Mouse (Mus musculus): ENCODE measurements around the gene Rps16. TPM values are rescaled to one million over a fixed set of nuclear protein-coding genes. Genes with fewer than 3 reads are reported as not detected.

The Rps16 gene
- total RNA-seq, 2 experiments from 2014 or later = 385 to 425 TPM

DNA sequence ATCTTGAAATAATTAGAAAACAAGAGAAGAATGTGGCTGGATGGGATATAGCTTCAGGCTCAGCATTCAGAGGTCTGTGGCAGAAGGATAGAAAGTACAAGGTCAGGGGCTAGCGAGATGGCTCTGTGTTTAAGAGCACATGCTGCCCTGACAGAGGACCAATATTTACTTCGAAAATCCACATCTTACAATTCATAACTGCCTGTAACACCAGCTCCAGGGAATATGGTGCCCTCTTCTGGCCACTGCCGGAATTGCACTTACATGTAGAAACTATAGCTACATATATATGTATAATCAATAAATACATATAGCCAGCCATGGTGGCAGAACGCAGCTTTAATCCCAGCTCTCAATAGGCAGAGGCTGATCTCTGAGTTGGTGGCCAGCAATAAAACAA, 5.8 kb upstream of the Rps16 start:
- peak; percentile 50 for DNase-seq (ENCODE audit: low spot score)

DNA sequence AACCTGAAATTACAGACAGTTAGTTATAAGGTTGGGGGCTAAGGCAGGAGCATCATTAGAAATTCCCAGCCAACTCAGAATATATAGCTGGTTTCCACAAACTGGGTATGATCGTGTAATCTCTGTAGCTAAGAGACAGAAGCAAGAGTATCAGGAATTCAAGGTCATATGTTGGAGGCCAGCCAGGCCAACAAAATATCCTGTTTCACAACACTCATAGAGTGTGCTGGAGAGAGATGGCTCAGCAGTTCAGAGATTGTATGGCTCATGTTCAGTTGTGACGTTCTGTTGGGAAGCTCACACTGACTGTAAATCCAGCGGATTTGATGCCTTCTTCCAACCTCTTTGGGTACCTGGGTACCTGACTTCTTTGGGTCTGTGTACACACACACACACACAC, 2.7 kb upstream of the Rps16 start:
- peak; percentile 46 for DNase-seq (ENCODE audit: low spot score)

DNA sequence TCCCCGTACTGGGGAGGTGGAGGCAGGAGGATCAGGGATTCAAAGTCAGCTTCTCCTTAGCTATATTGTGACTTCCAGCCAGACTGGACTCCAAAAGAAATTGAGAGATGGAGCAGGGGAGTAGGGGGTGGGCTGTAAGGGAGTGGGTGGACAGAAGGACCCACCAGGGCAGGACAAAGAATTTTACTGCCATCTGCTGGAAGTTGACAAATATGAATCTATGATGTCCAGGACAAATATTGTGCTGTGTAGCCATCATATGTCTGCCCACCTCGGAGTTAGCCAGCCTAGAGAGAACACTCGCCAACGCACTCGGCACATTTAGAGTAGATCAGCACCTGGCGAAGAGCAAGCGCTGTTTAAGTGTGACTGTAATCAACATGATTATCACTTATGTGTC, 1.9 kb upstream of the Rps16 start:
- DNase-seq (ENCODE audit: low spot score) = no peak

DNA sequence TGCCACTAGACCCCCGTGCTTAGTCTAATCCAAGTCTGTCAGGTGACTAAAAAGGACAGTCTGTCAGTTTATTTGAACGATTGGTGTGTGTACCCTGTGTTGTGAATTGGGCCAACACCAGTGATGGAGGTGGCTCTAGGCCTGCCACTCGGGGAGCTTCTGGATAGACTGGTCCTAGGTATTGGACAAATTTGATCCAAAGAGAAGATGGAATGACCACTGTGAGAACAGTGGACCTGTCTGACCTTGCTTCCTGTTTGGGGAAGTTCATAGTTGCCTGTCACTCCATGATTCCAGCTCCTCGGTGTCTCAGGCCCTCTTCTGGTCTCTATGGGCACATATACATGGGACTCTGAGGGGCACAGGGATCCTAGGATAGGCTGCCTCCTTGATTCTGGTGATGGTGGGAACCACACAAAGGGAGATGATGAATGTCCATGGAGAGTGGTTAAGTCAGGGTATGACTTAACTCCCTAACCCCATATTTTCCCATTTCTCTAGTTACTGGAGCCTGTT, 1.3 kb downstream of the Rps16 start:
- no peak for DNase-seq (ENCODE audit: low spot score)

DNA sequence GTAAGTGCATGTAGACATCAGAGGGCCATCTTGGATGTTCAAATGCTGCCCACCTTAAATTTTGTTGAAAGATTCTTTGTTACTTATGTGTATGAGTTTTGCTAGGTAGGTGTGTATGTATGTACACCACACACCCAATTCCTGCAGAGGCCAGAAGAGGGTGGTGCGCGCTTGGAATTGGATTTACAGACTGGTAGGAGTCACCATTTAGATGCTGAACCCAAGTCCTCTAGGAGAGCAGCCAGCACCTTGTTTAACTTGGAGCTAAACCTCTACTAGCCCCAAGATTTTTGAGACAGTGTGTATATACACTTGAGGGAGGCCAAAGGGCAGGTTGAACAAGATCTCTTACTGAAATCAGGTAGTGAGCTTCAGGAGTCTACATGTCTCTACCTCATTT, 2.8 kb downstream of the Rps16 start:
- DNase-seq (ENCODE audit: low spot score) = no peak

DNA sequence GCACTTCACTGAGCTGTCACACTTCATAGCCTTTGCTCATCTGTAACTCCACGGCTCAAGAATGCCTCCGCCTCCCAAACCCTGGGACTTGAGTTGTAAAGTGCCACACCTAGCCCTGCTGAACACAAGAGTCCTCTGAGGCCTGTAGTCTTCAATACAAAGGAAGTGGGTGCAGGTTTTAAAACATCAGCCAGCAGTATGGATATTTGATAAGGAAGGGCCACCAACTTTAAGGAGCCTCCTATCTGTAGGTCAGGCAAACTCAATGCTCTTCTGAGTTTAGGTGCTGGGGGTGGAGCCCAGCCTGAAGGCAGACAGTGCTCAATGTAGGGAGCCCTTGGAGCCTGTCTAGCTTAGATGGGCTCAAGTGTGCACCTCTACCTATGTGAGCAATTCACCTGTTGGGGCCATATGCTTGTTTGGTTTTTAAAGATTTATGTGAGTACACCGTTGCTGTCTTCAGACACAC, 3.7 kb downstream of the Rps16 start:
- no peak for DNase-seq (ENCODE audit: low spot score)

DNA sequence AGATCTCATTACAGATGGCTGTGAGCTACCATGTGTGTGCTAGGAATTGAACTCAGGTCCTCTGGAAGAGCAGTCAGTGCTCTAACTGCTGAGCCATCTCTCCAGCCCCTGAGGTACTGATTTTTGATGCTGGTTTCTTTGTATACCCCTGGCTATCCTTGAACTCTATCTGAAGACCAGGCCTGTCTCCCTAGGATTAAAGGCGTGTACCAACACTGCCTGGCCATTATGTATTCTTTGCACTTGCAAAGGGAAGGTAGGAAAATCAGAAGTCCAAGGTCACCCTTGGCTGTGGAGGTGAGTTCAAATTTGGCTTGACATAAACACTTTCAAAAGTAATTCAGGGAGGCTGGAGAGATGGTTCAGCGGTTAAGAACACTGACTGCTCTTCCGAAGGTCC, 4.1 kb downstream of the Rps16 start:
- DNase-seq (ENCODE audit: low spot score) = no peak

DNA sequence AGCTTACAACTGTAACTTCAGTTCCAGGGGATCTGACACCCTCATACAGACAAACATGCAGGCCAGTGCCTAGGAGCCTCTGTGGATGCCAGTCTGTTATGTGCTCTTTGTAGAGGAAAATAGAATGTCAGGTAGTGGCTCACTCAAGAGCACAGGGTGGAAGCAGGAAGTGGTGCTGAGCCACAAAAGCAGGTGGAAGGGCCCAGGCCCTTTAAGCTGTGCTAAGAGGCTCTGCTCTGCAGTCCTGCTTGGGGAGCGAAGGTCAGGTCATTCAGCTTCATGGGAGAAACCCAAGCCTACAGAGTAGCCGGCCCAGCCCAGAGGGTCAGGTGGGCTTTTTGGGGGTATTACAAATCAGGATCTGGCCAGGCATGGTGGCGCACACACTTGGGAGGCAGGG, 4.8 kb downstream of the Rps16 start:
- DNase-seq (ENCODE audit: low spot score) = no peak

DNA sequence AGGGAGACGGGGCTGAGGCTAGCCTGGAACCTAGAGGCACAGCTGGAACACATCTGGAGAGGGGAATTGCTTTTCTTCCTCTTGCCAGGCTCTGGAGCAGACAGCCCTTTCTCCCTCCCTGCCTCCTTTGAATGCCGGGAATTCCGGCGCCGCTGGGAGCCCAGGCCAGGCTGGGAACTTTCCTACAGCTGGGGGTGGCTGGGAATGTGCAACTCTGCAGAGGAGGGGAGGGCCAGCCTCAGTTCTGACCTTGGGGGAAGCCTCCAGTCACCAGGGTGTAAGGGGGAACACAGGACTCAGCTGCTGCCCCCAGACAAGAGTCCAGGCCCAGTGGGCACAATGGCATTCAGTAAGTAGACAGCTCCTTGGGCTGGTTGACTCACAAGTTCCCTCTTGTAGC, 6.5 kb downstream of the Rps16 start:
- peak; percentile 34 for DNase-seq (ENCODE audit: low spot score)

DNA sequence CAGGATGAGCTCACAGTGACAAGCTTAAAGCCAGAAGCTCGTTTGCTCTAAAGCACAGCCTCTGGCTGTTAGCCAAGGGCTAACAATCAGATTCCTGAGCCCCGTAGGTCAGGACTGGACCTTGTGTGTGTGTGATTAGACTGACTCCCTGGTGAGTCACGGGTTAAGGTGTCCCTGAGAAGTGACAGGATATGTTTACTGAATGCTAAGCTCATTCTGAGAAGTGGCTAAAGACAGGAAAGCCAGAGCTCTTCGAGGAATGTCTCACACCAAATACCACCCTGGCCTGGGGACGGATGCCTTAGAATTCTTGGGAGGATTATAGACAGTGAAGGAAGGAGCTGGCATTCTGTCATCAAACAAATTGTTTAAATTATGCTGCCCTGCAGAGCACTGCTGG, 7.5 kb downstream of the Rps16 start:
- no peak for DNase-seq (ENCODE audit: low spot score)

DNA sequence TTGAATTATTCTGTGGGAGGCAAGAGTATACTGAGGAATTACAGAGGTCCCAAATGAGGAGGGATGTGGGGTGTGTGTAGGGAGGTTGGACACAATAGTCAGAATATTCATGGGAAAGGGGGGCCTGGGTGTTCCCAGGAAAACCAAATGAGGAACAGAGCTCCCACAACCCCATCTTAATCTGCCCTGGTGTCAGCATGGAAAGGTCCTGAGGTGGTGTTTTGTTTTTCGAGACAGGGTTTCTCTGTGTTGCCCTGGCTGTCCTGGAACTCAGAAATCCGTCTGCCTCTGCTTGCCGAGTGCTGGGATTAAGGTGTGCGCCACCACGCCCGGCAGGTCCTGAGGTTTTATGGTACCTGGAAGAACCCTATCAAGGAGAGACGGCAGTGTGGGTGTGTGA, 8.0 kb downstream of the Rps16 start:
- DNase-seq (ENCODE audit: low spot score) = no peak

DNA sequence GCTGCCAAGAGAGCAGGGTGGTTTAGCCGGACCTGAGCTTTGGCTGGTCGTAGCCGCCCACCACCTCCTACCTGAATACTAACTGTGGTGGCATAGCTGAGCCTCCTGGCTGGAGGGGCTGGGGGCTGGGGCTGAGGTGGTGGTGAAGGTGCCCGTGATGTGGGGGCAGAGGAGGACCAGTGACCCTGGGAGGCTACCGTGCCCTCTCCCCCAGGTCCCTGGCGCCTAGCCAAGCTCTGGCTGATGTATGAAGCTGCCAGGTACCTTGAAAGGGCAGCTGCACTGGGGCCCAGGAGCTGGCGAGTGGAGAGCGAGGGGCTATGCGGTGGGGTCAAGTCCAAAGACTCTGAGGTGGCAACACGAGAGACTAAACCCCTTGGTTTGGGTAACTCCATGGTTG, 9.4 kb downstream of the Rps16 start:
- DNase-seq (ENCODE audit: low spot score) = no peak

DNA sequence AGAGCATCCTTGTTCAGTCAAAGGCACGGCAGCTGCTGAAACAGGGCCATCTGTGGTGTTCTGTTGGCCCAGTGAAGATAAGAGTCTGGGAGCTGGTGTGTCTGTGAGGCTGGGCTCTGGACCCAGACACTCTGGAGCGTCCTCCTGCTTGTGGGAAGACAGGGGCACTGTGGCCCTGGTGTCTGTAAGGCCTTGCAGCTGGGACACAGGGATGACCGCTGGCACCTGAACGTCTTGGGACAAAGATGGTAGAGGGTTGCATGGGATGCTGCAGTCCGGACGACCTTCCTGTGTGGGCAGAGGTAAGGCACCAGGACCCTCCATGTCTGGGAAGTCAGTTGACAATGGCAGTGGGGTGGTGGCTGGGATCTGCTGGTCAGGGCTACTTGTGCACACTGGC, 9.8 kb downstream of the Rps16 start:
- no peak for DNase-seq (ENCODE audit: low spot score)

DNA sequence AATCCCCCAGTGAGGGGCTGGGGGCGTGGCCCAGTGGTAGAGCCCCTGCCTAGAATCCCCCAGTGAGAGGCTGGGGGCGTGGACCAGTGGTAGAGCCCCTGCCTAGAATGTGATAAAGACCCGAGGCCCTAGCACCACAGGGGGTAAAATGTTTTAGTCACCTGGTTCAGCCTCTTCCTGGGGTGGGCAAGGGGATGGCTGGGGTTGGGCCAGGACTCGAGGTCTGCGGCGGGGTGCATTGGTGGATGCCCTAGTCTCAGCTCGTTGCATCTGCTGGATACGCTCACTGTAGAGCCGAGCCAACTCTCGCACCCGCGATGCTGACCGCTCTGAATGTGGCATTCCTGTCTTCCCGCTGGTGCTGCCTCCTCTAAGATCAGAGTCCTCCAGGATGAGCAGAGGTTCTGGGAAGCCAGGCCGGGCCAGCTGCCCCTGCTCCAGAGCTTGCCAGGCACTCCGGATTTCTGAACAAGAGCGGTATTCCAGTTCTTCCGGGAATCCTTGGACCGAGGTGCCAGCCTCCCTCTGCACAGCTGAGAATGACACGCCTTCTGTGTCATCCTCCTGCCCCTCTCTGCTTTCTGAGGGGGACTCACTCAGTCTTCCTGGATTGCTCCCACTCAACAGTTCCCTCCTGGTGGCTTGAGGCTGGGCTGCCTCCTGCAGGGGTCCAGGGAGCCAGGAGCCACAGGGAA, 11.3 kb downstream of the Rps16 start:
- no peak for DNase-seq (ENCODE audit: low spot score)

DNA sequence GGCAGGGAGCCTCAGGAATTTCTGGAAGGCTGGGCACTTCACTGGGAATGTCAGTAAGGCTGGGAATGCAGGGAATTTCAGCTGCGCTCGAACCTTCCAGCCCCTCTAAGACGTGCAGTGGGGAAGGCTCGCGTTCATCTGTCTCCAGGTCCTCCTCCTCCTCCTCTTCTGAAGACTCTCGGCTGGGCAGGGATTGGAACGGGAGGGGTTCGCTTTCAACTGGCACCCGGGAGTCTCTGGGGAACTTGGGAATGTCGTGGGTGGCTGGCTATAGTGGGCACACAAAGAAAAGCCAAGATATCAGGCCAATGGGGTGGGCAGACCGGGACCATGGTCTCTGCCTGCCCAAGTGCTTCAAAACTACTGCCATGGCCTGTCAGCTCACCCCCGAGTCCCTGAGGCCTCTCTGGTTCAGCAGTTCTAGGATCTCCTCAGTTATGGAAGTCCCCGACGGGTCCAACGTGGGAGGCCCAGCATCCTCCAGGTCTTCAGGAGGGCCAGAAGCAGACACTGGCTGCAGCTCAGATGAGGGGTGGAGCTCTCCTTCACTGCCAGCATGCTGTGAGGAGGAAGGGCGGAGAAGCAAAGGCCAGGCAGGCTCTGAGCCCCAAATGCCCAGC, 12.1 kb downstream of the Rps16 start:
- DNase-seq (ENCODE audit: low spot score) = no peak

DNA sequence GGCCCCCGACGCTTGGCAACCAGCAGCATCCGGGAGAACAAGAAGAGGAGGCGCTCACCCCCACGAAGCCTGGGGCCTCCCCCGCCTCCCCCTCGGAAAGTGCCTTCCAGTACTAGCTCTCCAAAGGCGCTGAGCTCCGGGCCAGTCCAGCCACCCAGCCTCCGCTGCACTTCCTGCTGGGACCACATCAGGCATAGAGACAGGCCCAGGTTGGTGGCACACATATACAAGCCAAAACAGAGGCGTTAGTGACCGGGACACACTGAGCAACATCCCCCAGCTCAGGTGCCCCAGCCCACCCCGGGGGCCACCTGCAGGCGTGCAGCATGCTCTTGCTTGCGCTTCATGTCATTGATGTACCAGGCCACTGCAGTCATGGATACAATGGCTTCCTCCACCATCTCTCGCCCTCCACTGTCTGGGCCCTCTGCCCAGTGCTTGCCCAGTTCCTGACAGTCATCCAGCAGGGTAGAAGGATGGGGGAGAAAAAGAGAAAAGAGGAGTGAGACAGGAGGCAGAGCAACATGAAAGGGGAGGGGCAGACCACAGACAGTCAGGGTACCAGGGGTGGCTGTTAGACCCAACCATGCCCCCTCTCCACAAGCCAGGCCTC, 17.3 kb downstream of the Rps16 start:
- no peak for DNase-seq (ENCODE audit: low spot score)

DNA sequence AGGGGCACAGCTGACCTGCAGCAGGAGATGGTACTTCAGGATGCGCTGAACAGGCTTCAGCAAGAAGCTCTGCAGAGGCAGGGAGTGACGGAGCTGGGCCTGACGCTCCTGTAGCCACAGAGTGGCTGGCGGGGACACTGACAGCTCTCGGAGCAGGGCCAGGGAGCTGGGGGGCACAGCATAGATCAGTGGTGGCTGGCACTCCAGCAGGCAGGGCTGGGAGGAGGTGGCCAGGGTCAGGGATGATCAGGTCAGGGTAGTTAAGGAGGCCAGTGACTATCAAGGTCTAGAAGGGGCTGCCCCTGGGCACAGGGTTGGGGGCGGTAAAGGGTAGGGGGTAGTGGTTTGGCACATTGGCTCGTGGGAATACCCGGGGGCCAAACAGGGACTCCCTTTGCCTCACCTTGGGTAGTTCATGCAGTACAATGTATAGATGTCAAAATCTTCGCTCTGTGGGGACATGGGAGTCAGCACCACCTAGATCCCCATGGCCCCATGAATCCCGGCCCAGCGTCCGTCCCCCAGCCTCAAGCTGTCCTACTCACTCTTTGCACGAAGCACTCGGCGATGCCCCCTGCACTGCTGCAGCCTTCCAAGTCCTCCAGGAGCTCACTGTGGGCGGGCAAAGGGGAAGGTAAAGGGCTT, 17.9 kb downstream of the Rps16 start:
- DNase-seq (ENCODE audit: low spot score) = no peak

DNA sequence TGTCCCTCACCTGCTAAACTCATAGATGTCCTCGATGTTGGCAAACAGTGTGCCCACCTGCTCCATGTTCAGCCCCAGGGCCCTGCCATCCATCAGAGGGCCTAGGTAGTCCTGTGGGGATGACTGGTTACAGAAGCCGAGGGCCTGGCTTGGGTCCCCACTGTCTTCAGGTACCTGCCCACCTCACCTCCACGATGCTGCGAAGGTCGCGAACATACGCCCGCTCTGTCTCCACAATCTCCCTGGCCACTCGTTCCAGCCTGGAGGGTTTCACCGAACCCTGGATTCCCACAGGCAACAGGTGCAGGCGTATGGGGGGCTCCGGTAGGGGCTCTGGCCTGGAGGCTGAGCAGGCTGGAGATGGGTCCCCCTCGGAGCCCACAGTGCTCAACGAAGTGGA, 19.6 kb downstream of the Rps16 start:
- DNase-seq (ENCODE audit: low spot score) = no peak

DNA sequence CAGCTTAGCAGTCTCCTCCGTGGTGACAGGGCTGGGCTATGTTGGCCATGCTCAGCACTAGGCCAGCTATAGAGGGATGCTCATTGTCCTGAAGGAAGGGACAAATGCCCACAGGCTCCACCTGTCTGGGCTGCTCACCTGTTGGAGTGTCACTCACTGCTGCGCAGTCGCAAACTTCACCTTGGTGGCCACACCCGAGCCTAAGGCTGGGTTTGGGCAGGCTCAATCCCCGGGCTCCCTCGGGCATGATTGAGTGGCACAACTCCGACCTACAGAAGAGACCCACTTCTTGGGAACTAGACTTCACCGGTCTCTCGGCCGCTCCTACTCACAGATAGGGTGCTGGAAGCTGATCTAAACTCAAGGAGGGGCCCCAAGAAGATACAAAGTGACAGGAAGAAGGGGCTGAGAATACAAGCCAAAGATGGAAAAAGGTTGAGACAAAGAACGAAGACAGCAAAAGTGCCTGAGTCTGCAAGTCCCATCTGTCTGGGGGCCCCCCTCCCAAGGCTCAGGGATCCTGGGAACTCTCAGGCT, 20.6 kb downstream of the Rps16 start:
- no peak for DNase-seq (ENCODE audit: low spot score)

DNA sequence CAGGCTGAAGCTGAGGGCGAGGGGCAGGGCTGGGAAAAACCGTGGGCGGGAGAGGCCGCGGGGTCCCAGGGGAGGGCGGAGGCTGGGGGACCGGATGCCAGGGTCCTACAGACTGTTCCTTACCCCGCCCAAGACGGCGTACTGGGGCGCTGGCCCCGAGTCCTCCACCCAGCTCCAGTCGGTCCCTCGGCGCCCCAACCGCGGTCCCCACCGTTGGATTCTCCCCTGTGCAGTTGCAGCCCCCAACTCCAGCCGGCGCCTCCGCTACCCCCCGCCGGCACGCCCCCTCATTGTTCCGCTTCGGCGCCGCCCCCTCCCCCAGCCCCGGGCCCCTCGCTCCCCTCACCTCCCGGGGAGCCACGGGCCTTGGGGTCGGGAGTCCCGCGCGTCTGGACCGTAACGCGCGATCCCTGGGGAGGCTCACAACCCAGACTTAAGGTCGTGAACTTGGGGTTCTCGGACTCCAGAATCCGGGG, 21.1 kb downstream of the Rps16 start:
- peak; percentile 65 for DNase-seq (ENCODE audit: low spot score)

DNA sequence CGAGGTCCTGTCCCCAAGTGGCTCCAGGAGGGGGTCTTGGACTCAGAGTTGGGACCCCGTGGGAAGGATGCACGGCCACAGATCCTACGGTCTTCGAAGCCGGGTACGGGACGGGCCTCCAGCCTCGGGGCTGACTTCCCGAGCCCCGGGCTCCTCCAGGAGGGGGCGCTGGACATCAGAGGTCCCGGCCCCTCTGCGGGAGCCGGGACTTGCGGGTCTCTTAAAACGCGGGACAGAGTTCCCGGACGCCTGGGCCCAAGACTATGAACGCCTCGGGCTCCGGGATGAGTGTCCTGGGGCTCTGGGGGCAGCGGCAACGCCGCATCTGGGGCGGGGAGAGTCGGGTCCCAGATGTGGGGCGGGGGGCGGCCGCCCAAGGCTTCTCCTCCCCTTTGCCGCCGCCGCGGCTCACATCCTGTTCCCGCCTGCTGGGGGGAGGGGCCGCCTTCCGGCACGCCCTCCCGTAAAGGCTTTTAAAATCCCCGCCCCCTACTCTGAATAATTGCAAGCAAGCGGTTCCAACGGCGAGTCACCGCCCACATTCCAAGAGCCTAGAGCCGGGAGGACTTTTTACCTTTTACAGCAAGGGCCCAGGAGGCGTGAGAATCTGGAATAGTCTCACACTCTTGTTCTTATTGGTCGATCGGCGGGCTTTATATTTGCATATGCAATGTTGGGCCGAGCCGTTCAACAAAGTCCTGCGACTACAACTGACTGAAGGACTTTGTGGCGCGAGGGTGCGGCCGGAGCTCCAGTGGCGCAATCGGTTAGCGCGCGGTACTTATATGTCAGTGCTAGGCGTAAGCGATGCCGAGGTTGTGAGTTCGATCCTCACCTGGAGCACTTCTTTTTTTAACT, 22.0 kb downstream of the Rps16 start, which contains the start of gene Plekhg2:
Plekhg2 (minus strand) TSS at position 349 of the 858 bp plus-strand sequence.
- peak; percentile 98 for DNase-seq (ENCODE audit: low spot score)

Measured in gastrocnemius, adult 18-20 months (tissue).